Mouse (Mus musculus) heart, adult 9 months (tissue): ENCODE measurements around the gene Fam155a.
A peak's percentile ranks its signal among the peaks of the same experiment; 100 is the strongest.

ENCODE experiments used
- DNase-seq, 2 experiments: peaks; one replicate each; pipeline ENCODE4 v3.0.0; 2022; ENCODE audit warnings: low spot score in 2 of 2

Fam155a gene

GRCm38 (mm10) chr8:9288015-9288729 is 482.8 kb downstream of the Fam155a start:
- DNase-seq, result no peak

- DNase-seq, result no peak
These were observed 496.8 kb downstream of the Fam155a start for GRCm38 (mm10) chr8:9274117-9274516.

- no peak for DNase-seq
These were observed 506.6 kb downstream of the Fam155a start for GRCm38 (mm10) chr8:9264378-9264777.

- DNase-seq, result no peak
These were observed 509.4 kb downstream of the Fam155a start for GRCm38 (mm10) chr8:9261527-9261926.

- DNase-seq, result no peak
These were observed 515.6 kb downstream of the Fam155a start for GRCm38 (mm10) chr8:9255316-9255715.

GRCm38 (mm10) chr8:9252991-9253390 is 518.0 kb downstream of the Fam155a start:
- no peak for DNase-seq

- no peak for DNase-seq
These were observed 522.7 kb downstream of the Fam155a start for GRCm38 (mm10) chr8:9248109-9248821.

GRCm38 (mm10) chr8:9245994-9246393 is 525.0 kb downstream of the Fam155a start:
- DNase-seq, result peak in 1 of 2 experiments; percentile 4

GRCm38 (mm10) chr8:9240996-9241395 is 530.0 kb downstream of the Fam155a start:
- DNase-seq, result no peak

- DNase-seq, result no peak
These were observed 531.2 kb downstream of the Fam155a start for GRCm38 (mm10) chr8:9239741-9240140.

- no peak for DNase-seq
These were observed 532.0 kb downstream of the Fam155a start for GRCm38 (mm10) chr8:9238974-9239373.

- peak in 1 of 2 experiments; percentile 54 for DNase-seq
These were observed 537.5 kb downstream of the Fam155a start for GRCm38 (mm10) chr8:9233326-9233919.

- DNase-seq, result no peak
These were observed 543.0 kb downstream of the Fam155a start for GRCm38 (mm10) chr8:9227779-9228464.

GRCm38 (mm10) chr8:9226767-9227166 is 544.2 kb downstream of the Fam155a start:
- no peak for DNase-seq

- no peak for DNase-seq
These were observed 559.2 kb downstream of the Fam155a start for GRCm38 (mm10) chr8:9211751-9212150.

GRCm38 (mm10) chr8:9207505-9208051 is 563.4 kb downstream of the Fam155a start:
- no peak for DNase-seq

- no peak for DNase-seq
These were observed 566.5 kb downstream of the Fam155a start for GRCm38 (mm10) chr8:9204345-9205067.

- no peak for DNase-seq
These were observed 570.9 kb downstream of the Fam155a start for GRCm38 (mm10) chr8:9200099-9200498.

GRCm38 (mm10) chr8:9191682-9192081 is 579.3 kb downstream of the Fam155a start:
- no peak for DNase-seq

GRCm38 (mm10) chr8:9188616-9189015 is 582.3 kb downstream of the Fam155a start:
- no peak for DNase-seq

- DNase-seq, result no peak
These were observed 585.8 kb downstream of the Fam155a start for GRCm38 (mm10) chr8:9185200-9185599.
